Mouse (Mus musculus): Measurements from ENCODE around the gene Cux1.

DNA sequence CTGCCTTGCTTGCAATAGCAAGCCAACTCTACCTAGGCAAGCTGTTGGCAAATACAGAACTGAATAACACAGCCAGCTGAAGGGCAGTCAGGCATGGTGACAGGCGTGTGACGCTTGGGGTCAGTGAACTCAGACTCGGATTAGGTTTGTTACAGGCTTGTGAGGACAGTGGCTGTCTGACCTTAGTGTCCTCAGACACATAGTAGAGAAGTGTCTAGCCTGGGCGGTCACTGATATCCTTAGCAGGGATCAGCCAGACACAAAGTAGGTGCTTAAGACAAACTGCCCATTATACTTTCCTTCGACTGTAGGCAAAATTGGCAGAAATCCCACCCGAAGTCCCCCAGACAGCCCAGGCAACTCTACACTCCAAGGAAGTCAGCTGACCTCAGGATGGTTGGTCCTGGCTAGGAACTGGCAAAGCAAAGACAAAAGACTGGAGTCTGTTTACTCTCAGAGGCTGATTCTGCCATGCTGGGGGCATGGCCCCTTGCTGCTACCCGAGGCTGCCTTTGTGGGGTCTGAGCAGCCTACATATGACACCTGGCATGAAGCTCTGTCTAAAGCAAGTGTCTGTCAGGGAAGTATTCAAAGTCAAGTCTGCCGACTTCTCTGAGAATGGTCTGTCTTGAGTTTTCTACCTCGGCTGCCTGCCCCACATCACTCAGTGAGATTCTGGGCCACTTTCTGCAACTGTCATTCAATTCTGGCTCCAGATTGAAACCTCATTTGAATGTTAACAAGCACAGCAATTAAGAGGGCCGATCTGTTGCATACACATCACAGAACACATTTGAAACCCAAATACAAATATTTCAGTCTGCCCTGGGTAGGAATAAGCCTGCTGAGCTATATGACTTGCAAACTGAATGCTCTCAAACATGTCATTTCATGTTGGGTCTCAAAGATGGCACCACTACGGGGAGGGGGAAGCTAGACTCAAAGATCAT is 124.8 kb downstream of the Cux1 start:
- TF ChIP-seq POLR2A (IDR thresholded peaks at IDR 0.05; ENCODE audit: low read depth, low read length) = no peak
- no peak for TF ChIP-seq CTCF (IDR thresholded peaks at IDR 0.05; ENCODE audit: extremely low read depth, insufficient read length, insufficient replicate concordance, low read depth, low read length)
